Mouse (Mus musculus) E14TG2a.4 (cell line): Measurements from ENCODE around the gene Armcx5.

Experiments
- CTCF ChIP-seq: conservative IDR thresholded peaks from 2 replicates; pipeline ENCODE4 v1.5.1; 2014; ENCODE audit warnings: low read length
- NANOG ChIP-seq: IDR thresholded peaks from 2 replicates; pipeline ENCODE4 v1.6.1; 2014; ENCODE audit warnings: borderline replicate concordance, low read length, mixed read lengths

- TF ChIP-seq CTCF (no peak), NANOG (no peak)
These were observed 48.9 kb upstream of the Armcx5 start, which contains the start of gene Tcp11x2 for GRCm38 (mm10) chrX:135693633-135694032.
